Mouse (Mus musculus): ENCODE measurements around the gene Ccnjl. TPM values are rescaled to one million over a fixed set of nuclear protein-coding genes. Genes with fewer than 3 reads are reported as not detected.

The Ccnjl gene
- polyA plus RNA-seq, 1 experiment from 2014 or later: 11.3 TPM

GRCm38 (mm10) chr11:43495532-43495931 lies 33.1 kb upstream of the Ccnjl start:
- H3K4me3 ChIP-seq: no peak overlapping the region
- H3K27me3 ChIP-seq: no peaks in the 10 kb centered on the region
- no peak for ATAC-seq (ENCODE audit: insufficient number of reproducible peaks, low FRiP score, low TSS enrichment, low read depth)
- WGBS: 39% methylated on average over 3 of the region's 3 CpGs
- 0 out of 2 replicates have a peak, but pooled peaks cover 2% of the 10 kb centered on the region for H3K4me1 ChIP-seq
- H3K9ac ChIP-seq: no peak overlapping the region
- H3K27ac ChIP-seq: no peak overlapping the region
- H3K9me3 ChIP-seq: no peaks in the 10 kb centered on the region
- H3K36me3 ChIP-seq: 0 out of 2 replicates have a peak, but pooled peaks cover 4% of the 10 kb centered on the region
- no peak overlapping the region for H3K4me2 ChIP-seq

- Histone ChIP-seq H3K4me1 (no peaks in the 10 kb centered on the region), H3K4me3 (no peak overlapping the region), H3K9me3 (no peaks in the 10 kb centered on the region), H3K9ac (no peak overlapping the region), H3K36me3 (no peaks in the 10 kb centered on the region), H3K27me3 (no peaks in the 10 kb centered on the region), H3K4me2 (no peak overlapping the region), H3K27ac (no peak overlapping the region)
- ATAC-seq (ENCODE audit: insufficient number of reproducible peaks, low FRiP score, low TSS enrichment, low read depth): no peak
- WGBS: 72% methylated on average over 6 of the region's 6 CpGs
Observed at GRCm38 (mm10) chr11:43501256-43501655, 27.3 kb upstream of the Ccnjl start.

DNA sequence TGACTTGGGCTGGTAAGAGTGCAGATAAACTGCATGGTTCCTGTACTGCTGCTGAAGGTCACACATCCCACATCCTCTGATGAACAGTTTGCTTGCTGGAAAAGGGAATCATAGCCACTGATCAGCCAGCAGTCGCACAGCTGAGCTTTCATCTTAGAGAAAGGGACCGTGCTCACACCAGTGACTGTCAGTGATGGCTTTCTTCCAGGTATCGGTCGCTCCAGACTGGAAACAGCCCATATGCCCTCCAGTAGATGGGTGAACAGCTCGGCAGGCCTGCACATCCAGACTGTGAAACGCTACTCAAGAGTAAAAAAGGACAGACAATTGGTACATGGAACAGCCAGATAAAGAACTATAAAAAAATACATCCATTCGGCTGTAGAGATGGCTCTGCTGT lies 23.4 kb upstream of the Ccnjl start:
- Histone ChIP-seq H3K9me3 (no peaks in the 10 kb centered on the region), H3K9ac (no peak overlapping the region), H3K4me1 (no peaks in the 10 kb centered on the region), H3K4me2 (no peak overlapping the region), H3K27me3 (no peaks in the 10 kb centered on the region), H3K4me3 (no peak overlapping the region), H3K27ac (no peak overlapping the region), H3K36me3 (no peaks in the 10 kb centered on the region)
- ATAC-seq (ENCODE audit: insufficient number of reproducible peaks, low FRiP score, low TSS enrichment, low read depth): no peak
- WGBS: 89% methylated on average over 7 of the region's 7 CpGs

- Histone ChIP-seq H3K9me3 (no peaks in the 10 kb centered on the region), H3K27ac (no peak overlapping the region), H3K36me3 (no peaks in the 10 kb centered on the region), H3K4me2 (no peak overlapping the region), H3K27me3 (no peaks in the 10 kb centered on the region), H3K4me3 (no peak overlapping the region), H3K9ac (no peak overlapping the region), H3K4me1 (no peaks in the 10 kb centered on the region)
- 71% methylated on average over 6 of the region's 6 CpGs for WGBS
- ATAC-seq (ENCODE audit: insufficient number of reproducible peaks, low FRiP score, low TSS enrichment, low read depth): no peak
Observed at GRCm38 (mm10) chr11:43507976-43508375, 20.6 kb upstream of the Ccnjl start.

DNA sequence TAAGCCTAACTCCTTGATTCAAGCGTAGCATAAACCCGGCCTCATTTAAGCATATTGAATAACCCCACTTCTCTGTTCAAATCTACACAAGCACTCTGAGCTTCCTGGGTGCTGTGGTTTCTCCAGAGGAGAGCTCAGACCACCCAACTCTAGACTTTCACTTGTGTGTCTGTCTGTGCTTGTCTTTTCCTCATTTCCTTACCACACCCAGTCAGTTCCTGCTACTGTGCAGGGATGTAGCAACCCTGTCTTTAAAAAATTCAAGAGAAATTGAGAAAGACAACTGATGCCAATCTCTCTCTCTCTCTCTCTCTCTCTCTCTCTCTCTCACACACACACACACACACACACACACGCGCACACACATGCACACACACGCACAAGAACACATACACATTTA lies 18.7 kb upstream of the Ccnjl start:
- Histone ChIP-seq H3K4me2 (no peak overlapping the region), H3K9ac (no peak overlapping the region), H3K36me3 (no peaks in the 10 kb centered on the region), H3K9me3 (no peaks in the 10 kb centered on the region), H3K4me1 (no peaks in the 10 kb centered on the region), H3K4me3 (no peak overlapping the region), H3K27me3 (no peaks in the 10 kb centered on the region), H3K27ac (no peak overlapping the region)
- 89% methylated on average over 5 of the region's 5 CpGs for WGBS
- ATAC-seq (ENCODE audit: insufficient number of reproducible peaks, low FRiP score, low TSS enrichment, low read depth): no peak

GRCm38 (mm10) chr11:43512661-43513190 lies 15.9 kb upstream of the Ccnjl start:
- Histone ChIP-seq H3K27me3 (no peaks in the 10 kb centered on the region), H3K36me3 (no peaks in the 10 kb centered on the region), H3K9ac (no peak overlapping the region), H3K4me3 (no peak overlapping the region), H3K4me2 (no peak overlapping the region), H3K9me3 (no peaks in the 10 kb centered on the region), H3K4me1 (no peaks in the 10 kb centered on the region), H3K27ac (no peak overlapping the region)
- WGBS: 59% methylated on average over 2 of the region's 2 CpGs
- ATAC-seq (ENCODE audit: insufficient number of reproducible peaks, low FRiP score, low TSS enrichment, low read depth): no peak

- ATAC-seq (ENCODE audit: insufficient number of reproducible peaks, low FRiP score, low TSS enrichment, low read depth): 0 out of 2 replicates have a peak, but pooled peaks have one; percentile 56
- no peak overlapping the region for H3K9ac ChIP-seq
- no peaks in the 10 kb centered on the region for H3K36me3 ChIP-seq
- 30% methylated on average over 8 of the region's 8 CpGs for WGBS
- no peak overlapping the region for H3K4me3 ChIP-seq
- H3K9me3 ChIP-seq: no peaks in the 10 kb centered on the region
- H3K4me1 ChIP-seq: no peaks in the 10 kb centered on the region
- no peaks in the 10 kb centered on the region for H3K27me3 ChIP-seq
- no peak overlapping the region for H3K4me2 ChIP-seq
- no peak overlapping the region for H3K27ac ChIP-seq
Observed at GRCm38 (mm10) chr11:43516344-43517021, 12.1 kb upstream of the Ccnjl start.

- no peak for ATAC-seq (ENCODE audit: insufficient number of reproducible peaks, low FRiP score, low TSS enrichment, low read depth)
- Histone ChIP-seq H3K4me1 (no peaks in the 10 kb centered on the region), H3K9me3 (no peaks in the 10 kb centered on the region), H3K36me3 (no peaks in the 10 kb centered on the region), H3K9ac (no peak overlapping the region), H3K4me2 (no peak overlapping the region), H3K4me3 (no peak overlapping the region), H3K27ac (no peak overlapping the region), H3K27me3 (no peaks in the 10 kb centered on the region)
- WGBS: 86% methylated on average over 11 of the region's 11 CpGs
Observed at GRCm38 (mm10) chr11:43517641-43518040, 10.9 kb upstream of the Ccnjl start.

DNA sequence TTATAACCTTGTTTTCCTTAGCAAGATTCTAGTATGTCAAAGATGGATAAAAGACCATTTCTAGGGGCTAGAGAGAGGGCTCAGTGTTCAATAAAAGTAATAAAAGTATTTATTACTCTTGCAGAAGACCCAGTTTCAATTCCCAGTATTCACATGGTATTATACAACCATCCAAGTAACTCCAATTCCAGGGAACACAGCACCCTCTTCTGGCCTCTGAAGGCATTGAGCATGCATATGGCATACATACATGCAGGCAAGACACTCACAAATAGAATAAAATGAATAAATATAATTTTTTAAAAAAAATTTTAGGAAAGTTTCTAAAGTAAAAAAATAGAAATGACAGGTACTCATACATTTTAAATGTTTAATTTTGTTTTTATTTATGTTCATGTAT lies 10.5 kb upstream of the Ccnjl start:
- Histone ChIP-seq H3K4me3 (no peak overlapping the region), H3K27ac (no peak overlapping the region), H3K36me3 (no peaks in the 10 kb centered on the region), H3K4me1 (no peaks in the 10 kb centered on the region), H3K4me2 (no peak overlapping the region), H3K9me3 (no peaks in the 10 kb centered on the region), H3K9ac (no peak overlapping the region), H3K27me3 (no peaks in the 10 kb centered on the region)
- ATAC-seq (ENCODE audit: insufficient number of reproducible peaks, low FRiP score, low TSS enrichment, low read depth): no peak

GRCm38 (mm10) chr11:43518821-43519220 lies 9.8 kb upstream of the Ccnjl start:
- no peaks in the 10 kb centered on the region for H3K9me3 ChIP-seq
- no peak overlapping the region for H3K4me2 ChIP-seq
- ATAC-seq (ENCODE audit: insufficient number of reproducible peaks, low FRiP score, low TSS enrichment, low read depth): no peak
- no peaks in the 10 kb centered on the region for H3K4me1 ChIP-seq
- H3K27ac ChIP-seq: no peak overlapping the region
- H3K36me3 ChIP-seq: no peaks in the 10 kb centered on the region
- no peak overlapping the region for H3K9ac ChIP-seq
- no peak overlapping the region for H3K4me3 ChIP-seq
- H3K27me3 ChIP-seq: no peaks in the 10 kb centered on the region

DNA sequence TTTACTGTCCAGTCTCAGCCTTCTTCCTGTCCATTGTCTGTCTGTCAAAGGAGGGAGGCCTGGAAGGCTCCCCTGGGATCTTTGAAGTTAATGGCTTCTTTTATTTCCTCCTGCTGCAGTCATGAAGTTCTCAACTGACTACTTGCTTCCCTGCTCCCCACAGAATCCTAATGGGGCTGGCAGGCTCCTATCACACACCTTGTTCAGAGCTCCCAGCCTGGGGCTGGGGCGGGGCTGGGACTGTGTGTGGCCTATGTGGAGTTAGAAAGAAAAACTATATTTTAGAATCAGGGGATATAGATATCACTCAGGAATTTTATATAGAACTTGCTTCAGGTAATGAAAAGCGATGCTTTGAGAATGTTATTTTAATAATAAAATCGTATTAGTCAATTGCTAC lies 8.1 kb upstream of the Ccnjl start:
- whole genome bisulfite sequencing: 72% methylated on average over 3 of the region's 3 CpGs
- no peak overlapping the region for H3K4me2 ChIP-seq
- H3K4me3 ChIP-seq: no peak overlapping the region
- H3K9me3 ChIP-seq: no peaks in the 10 kb centered on the region
- no peak overlapping the region for H3K27ac ChIP-seq
- no peaks in the 10 kb centered on the region for H3K4me1 ChIP-seq
- ATAC-seq (ENCODE audit: insufficient number of reproducible peaks, low FRiP score, low TSS enrichment, low read depth): no peak
- H3K9ac ChIP-seq: no peak overlapping the region
- H3K27me3 ChIP-seq: no peaks in the 10 kb centered on the region
- no peaks in the 10 kb centered on the region for H3K36me3 ChIP-seq

- no peaks in the 10 kb centered on the region for H3K9me3 ChIP-seq
- H3K27me3 ChIP-seq: no peaks in the 10 kb centered on the region
- peak overlapping the region; percentile 74 for H3K9ac ChIP-seq
- peak overlapping the region; percentile 60; the same call in 1 of the 2 replicates for H3K27ac ChIP-seq
- no peak for ATAC-seq (ENCODE audit: insufficient number of reproducible peaks, low FRiP score, low TSS enrichment, low read depth)
- WGBS: under 1% methylated on average over 24 of the region's 25 CpGs
- peaks cover 14% of the 10 kb centered on the region; the same call in 1 of the 2 replicates for H3K4me1 ChIP-seq
- no peaks in the 10 kb centered on the region for H3K36me3 ChIP-seq
- H3K4me3 ChIP-seq: peak overlapping the region; percentile 79
- H3K4me2 ChIP-seq: peak overlapping the region; percentile 91
Observed at GRCm38 (mm10) chr11:43528078-43528682, 404 bp upstream of the Ccnjl start.

All from limb, embryonic 15.5 days (tissue).